Mouse (Mus musculus) small intestine, adult 2 months (tissue): ENCODE data around the gene Def8.

Source experiments
- CTCF ChIP-seq: fragments of 200-500 bp; IDR thresholded peaks from 2 replicates; pipeline ENCODE4 v1.5.1; 2012; ENCODE audit warnings: low read depth, mild to moderate bottlenecking, control low read depth, inconsistent platforms, low read length, moderate library complexity, mixed read lengths; ENCODE audit not compliant: insufficient replicate concordance, insufficient read length; ENCODE audit errors: extremely low read depth
- POLR2A ChIP-seq: fragments of 200-500 bp; IDR thresholded peaks from 2 replicates; pipeline ENCODE4 v1.6.1; 2012; ENCODE audit warnings: low read depth, mild to moderate bottlenecking, control low read depth, inconsistent platforms, low read length, moderate library complexity

DNA sequence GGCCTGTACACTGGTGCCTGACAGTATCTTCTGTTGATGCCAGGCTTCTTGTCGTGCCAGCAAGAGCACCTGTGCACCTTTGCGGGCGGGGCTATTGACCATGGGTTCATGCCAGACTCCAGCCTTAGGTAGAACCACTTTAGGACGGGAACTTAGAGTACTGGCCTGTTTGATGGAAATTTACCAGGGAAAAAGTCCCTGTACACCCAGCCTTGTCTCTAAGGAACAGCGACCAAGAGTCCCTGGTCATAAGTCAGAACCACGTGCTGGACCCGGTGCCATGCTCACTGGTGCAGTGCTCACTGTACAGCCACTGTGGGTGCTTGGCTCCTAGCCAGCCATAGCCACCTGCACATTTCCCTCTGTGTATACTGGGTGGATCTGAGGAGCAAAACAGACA is 34.3 kb upstream of the Def8 start:
- no peak for TF ChIP-seq POLR2A
- no peak for TF ChIP-seq CTCF
